Mouse (Mus musculus) gastrocnemius, postnatal 14 days (tissue): Measurements from ENCODE around the gene Ror1. TPM values are rescaled to one million over a fixed set of nuclear protein-coding genes. Genes with fewer than 3 reads are reported as not detected.

Experiments
- DNase-seq: peaks from one replicate; pipeline ENCODE4 v3.0.0; 2021; ENCODE audit warnings: mixed read lengths
- intact Hi-C: fragments of 180-260 bp; cut with DNase I; formaldehyde crosslinking; loops from one replicate; pipeline ENCODE4 v1.15.1; 2025; ENCODE audit warnings: low total_unique reads
- long read RNA-seq, 2 experiments: library from polyadenylated mRNA; stranded (forward); transcript quantifications; one replicate each; pipeline ENCODE4 v2.0.0; 2021
- total RNA-seq, 2 experiments: library from RNA; stranded (reverse); gene quantifications; 2 replicates each; pipeline ENCODE4 v1.2.3; 2021

The Ror1 gene
- 1 to 10 TPM; 4.7 to 6.2 TPM for total RNA-seq
- long read RNA-seq, experiment 1, partial matches to known transcripts, result 1 of 1 reads
- long read RNA-seq, experiment 1, other reads (novel, unspliced or antisense), result 0 of 1 reads
- long read RNA-seq, experiment 2, partial matches to known transcripts, result 7 of 7 reads
- long read RNA-seq, experiment 2, other reads (novel, unspliced or antisense), result 0 of 7 reads

DNA sequence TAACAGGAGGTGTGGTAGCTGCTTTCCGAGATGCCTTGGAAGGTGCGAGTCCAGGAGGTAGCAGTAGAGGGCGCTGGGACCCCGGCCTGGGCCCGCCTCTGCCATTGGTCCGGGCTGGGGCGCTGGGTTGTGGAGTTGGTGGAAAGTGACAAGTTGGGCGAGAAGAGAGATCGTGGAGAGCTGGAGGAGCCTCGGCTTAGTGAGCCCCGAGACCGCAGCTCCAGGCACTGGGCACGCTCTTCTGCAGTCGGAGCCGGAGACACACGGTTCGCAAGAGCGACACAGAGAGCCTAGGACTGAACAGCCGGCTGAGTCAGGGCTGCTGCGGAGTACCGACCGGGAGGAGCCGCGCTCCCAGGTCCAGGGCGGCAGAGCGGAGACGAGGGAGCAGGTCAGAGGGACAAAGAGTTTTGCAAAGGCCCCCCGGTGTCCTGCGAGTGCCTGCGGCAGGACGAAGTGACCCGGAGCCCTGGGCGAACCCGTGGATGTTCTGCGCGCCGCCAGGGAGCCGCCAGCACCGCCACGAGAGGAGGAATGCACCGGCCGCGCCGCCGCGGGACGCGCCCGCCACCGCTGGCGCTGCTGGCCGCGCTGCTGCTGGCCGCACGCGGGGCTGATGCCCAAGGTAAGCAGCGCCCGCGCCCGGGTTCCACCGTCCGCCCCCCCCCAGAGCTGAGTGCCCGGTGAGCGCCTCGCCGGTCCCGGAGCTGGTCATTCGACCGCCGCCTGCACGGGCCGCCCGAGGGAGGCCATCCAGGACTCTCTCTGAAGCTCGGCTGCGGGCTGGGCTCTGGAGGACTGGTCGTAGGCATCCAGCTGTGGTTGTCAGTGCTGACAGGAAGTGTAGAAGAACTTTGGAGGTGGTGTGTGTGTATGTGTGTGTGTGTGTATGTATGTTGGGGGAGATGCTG, at the start of gene Ror1:
Gene Ror1, plus strand, starts transcription at position 107 of the 911 bp plus-strand sequence.
- DNase-seq, result peak; percentile 91
- intact Hi-C loops, result loop anchor here (5.0 to 10.0 kb wide), 2 partner anchors 311 to 439 kb away; no protein-coding TSS in a partner anchor

DNA sequence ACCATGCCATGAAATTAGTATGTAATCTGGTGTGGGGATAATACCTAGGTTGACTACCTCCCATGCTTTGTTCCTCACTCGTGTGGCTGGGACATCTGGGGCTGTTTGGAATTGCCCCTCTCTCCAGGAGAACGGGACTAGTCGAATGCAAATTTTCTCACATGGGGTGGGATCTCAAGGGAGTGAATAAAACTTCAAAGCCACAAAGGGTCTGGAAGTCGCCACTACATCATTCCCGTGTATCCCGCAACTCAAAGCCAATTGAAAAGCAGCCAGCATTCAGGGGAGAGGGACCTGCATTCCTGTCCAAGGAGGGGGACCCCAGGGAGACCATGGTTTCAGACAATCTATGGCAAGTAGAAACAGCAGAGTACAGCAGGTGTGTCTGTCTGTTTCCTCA, 48.5 kb upstream of the Ror1 start:
- DNase-seq, result no peak
- intact Hi-C loops, result no loop called here

DNA sequence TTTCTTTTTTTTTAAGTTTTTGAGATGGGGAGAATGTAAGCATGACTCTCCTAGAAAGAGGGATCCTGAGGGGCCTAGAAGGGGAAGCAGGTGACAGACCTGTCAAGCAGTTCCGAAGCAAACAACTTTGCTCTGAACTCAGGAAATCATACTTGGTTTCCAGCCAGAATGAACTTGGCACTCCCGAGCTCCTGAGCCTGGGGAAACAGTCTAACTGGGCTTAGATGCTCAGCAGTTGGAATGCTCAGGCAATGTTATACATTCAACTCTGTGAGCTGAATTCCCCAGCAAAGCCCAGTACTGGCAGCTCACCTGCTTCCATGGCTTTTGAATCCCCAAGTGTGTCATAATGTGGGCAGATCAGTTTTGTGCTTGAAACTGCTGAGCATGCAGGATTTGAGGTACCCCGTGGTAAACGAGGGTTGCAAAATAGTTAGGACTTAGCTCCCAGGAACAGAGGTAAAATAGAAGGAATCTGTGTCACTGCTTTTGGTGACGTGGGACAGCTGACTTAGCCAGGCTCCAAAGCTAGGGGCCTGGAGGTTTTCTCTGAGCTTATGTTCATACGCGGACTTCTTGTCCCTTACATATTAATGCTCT, 47.1 kb upstream of the Ror1 start:
- no peak for DNase-seq
- intact Hi-C loops, result no loop called here

DNA sequence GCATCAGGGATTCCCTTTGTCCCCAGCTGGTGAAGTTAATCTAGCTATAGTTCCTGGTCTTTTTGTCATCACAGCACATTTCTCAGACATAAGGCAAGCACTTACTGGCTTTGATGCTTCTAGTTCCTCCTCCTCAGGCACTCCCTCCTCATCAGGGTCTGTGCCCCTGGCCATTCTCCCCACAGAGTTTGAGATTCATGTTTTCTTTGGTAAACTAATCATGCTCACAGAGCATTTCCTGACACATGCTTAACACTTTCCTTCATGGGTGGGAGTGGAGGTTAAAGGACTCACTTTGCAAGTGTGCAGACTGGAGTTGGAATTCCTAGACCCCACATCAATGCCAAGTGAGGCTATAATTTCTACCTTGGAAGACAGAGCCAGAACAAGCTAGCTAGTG, 43.8 kb upstream of the Ror1 start:
- intact Hi-C loops, result no loop called here
- no peak for DNase-seq

DNA sequence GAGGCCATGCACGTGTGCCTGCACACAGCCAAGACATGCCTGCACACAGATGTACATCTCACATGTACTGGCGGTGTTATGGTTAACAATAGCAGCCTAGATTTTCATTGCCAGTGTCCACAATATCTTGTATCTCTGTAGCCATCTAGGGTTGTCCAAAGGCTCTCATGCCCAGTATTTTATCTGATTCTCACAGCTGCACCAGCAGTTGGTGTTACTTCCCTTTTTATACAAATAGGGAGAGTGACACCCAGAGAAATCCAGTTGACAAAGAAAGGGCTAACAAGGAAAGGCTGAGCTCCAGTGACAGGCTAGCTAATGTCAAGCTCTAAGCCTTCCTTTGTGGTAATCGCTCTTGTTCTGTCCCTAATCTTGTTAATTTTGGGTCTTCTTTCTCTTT, 43.3 kb upstream of the Ror1 start:
- intact Hi-C loops, result no loop called here
- DNase-seq, result no peak

DNA sequence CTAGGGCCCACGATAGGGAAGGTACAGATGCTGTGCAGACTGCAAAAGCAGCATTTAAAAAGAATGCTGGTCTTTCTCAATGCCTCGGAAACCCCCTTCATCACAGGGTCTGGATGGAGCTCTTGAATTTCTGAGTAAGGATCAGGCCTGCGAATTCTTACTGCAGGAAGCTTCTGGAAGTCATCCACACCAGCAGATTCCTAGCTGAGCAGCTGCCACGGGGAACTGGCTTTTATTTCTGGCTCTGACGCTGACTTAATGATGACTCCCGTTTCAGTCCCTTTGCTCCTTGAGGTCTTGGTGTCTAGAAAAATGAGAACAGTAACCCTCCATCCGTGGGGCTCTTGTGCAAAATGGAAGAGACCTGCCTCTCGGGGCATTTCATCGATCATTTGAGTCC, 39.5 kb upstream of the Ror1 start:
- intact Hi-C loops, result no loop called here
- DNase-seq, result peak; percentile 56

DNA sequence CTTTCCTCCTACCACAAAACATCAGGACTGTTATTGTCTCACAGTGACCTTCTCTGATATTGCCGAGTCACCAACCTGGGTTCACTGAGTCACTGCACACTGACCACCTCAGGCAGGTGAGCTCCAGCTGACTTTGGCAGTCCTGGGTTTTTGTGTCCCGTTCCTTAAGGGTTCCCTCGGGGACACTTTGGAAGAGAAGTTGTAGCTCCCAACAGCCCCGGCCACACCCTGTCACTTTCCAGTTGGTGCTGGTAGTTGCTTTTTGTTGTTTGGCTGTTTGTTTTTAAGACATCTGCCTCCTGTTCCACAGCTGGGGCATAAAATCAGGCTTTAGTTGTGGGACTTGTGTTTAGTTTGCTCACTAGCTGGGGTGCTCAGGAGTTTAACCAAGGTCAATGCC, 39.1 kb upstream of the Ror1 start:
- DNase-seq, result peak; percentile 39
- intact Hi-C loops, result no loop called here

DNA sequence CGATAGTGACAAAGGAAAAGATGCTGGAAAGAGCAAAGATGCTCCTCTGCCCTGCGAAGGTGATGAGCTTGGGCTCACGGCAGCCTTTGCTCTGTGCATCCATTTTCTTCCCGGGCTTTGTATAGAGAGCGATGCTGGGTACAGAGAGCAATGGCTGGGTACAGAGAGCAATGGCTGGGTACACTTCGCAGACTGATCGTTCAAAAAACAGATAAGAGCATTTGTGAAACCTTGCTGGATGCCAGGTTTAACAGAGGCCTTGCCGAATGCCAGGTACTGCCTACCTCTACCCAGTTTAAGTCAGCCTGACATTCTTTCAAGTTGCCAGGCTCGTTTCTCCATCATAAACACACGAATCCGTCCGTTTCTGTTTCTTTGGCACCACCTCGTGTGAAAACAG, 38.2 kb upstream of the Ror1 start:
- no peak for DNase-seq
- intact Hi-C loops, result no loop called here

DNA sequence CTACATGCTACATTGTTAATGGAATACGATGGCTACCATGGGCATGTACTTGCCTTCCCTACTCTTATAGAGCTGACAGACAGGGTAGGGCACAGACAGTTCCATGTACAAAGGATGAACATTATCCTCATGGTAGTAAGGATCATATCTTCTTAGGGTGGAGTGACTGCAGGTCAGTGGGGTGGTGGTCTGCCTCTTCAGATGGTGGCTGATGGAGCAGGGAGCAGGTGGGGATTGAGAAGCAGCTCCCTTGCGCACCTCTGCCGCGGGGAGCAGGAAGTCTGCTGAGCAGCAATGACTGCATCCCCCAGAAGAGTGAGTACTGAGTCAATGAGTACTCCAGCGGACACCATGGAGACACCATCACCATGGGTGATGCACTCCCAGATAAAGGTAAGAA, 37.0 kb upstream of the Ror1 start:
- DNase-seq, result no peak
- intact Hi-C loops, result no loop called here

DNA sequence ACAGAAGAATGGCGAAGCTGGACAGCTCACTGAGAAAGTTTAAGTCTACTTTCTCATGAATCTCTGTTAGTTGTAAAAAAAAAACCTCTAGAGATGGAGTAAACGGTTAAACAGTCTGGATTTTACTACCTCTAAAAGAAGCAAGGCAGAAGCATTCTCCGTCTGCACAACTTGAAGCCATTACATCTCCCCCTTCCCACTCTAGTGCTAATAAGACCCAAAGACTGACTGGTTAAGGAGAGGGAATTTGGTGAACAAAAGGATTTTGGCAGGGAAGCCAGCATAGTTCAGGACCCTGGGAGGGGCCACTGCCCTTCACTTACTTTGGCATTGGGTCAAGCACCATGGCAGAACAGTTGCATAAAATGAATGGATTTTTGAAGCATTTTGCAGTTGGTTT, 35.8 kb upstream of the Ror1 start:
- intact Hi-C loops, result no loop called here
- DNase-seq, result no peak

DNA sequence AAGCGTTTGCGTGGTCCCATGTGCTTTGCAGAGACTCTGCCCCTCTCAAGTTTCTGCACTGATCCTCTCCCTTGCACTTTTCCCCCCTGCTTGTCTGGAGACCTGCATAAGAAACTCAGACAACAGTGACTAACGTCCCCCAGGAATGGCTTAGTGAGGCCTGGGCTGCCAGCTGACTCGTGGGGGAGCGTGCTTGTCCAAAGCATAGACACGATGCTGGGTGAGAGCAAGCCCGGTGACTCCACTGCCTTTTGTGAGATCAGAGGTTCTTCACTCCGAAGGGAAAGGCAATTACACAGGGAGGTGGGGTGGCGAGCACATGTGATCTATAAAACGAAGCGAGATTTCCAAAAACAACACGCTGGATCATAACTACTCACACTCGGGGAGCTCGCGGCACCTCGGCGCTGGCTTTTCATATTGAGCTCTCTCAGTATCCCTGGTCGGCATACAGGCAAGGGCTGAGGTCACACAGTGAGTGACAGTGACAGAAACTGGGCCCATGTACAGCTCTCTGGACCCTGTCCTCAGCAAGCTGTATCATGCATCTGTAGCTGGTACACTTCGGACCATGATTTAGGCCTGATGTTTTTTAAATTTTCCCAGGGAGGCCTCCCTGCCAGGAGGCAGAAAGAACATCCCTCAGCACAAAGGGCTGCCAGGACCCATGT, 34.1 kb upstream of the Ror1 start:
- peak; percentile 51 for DNase-seq
- intact Hi-C loops, result no loop called here

DNA sequence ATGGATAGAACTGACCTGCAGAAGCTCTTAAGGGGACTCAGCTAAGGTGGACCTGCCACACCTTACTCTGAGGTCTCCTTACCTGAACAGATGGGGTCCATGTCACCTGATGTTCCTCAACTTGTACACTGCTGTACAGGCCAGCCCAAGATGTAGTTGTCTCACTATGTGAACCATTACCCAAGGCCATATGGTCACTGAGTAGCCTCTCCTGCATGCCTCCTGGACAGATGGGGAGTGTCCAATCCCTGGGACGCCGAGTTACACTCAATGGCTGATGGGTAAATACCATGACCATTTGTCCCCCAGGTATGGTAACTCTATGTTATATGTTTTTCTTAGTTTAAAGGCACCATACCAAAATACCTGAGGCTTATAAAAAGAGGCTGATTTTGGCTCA, 29.9 kb upstream of the Ror1 start:
- intact Hi-C loops, result no loop called here
- DNase-seq, result no peak

DNA sequence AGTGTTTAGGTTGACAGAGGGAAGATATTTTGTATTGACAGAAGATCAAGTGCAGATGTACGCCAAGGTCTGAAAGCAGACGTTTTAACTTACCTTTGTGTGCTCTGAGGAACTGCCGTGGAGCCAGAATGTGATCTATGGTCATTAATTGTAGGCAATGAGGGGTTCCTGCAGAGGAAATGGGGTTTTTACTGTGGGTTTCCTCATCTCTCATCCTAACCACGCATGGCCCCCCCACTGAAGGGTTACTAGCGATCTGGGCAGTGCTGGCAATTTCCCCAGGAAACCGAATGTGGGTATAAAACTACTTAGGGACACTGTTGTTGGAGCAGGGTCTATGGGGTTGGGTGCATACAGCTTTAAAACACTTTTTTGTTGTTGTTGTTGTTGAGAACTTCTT, 25.5 kb upstream of the Ror1 start:
- DNase-seq, result no peak
- intact Hi-C loops, result no loop called here

DNA sequence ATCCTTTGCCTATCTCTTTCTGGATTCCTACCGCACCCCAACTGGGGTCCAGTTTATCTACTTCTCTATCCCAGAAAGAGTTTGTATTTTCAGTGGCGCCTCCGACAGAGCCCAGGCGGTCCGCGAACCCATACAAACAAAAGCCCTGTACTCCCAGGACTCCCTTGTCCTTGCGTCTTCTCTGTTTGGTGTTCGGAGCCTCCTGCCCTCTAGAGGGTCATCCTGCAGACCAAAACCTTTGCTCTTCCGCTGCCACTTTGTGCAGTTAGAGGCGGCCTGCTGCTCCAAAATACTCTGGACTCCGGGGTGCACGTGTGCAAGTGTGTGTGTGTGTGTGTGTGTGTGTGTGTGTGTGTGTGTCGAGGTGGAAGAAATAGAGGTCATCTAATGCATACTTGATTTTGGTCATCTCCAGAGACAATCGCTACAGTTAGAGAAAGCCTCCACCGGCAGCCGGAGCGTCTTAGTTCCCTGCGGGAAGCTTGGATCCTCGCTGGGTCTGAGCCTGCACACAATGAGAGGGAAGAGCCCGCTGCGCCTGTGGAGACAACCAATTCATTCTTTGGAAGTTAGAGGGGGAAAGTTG, 1.1 kb downstream of the Ror1 start:
- peak; percentile 32 for DNase-seq
- intact Hi-C loops, result loop anchor here (5.0 to 10.0 kb wide), 2 partner anchors 311 to 438 kb away; no protein-coding TSS in a partner anchor

DNA sequence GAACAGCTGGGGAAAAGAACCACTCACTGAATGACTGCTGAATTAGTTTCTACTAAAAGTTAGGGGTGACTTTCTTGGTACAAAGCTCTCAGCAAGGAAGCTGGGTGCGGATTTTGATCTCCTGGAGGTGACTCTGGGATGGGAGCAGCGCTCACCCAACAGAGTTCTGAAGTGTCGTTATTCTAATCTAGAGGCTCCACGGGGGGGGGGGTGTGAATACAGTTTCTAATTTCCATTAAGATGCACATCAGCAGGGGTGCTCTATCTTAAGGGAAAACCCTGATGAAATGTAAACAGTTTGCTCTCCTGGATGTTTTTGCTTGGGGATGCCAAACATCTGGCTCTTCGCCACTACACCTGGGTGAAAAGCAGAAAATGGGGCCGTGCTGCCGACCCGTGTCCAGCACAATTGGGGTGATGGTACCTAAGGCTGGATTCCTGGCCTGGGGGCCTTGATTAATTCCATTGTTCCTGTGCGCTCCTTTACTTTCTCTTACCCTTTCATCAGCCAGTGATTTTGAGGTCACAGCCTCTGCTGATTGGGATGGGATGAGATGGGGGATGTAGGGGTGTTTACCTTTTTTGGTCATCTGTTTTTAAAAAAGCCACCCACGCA, 1.9 kb downstream of the Ror1 start:
- intact Hi-C loops, result loop anchor here (5.0 to 10.0 kb wide), 2 partner anchors 310 to 437 kb away; no protein-coding TSS in a partner anchor
- DNase-seq, result no peak

DNA sequence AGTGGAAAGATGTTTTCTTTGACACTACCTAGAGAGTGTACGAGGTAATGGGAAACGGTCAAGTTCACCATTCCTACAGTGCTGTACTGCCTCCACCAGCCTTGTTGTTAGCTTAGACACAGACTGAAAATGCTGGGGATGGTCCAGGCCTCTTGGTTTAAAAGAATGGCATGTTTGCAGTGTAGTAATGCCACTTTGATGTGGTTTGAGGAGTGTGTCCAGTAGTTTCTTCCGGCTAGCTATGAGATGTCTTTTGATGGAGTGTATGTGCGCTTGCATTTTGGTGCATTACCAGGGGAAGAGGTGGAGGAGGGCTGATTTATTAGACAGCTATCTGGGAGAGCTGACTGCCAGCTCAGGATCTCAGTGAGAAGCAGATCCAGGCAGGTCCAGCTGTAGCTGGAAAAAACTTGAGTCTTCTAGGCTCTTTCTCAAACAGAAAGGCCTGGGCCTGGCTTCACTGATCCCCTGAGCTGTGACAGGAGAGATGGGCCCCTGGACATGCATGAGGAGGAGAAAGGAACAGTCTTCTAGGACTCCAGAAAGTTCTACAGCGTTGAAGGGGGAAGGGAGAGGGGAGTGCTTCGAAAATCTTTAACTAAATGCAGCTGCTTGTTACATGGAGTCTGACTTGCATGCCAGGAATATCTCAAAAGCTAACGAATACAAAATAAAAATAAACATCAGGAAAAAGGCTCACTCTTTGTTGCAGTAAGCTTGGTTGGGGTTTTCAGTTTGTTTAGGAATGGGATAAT, 5.7 kb downstream of the Ror1 start:
- DNase-seq, result no peak
- intact Hi-C loops, result no loop called here

DNA sequence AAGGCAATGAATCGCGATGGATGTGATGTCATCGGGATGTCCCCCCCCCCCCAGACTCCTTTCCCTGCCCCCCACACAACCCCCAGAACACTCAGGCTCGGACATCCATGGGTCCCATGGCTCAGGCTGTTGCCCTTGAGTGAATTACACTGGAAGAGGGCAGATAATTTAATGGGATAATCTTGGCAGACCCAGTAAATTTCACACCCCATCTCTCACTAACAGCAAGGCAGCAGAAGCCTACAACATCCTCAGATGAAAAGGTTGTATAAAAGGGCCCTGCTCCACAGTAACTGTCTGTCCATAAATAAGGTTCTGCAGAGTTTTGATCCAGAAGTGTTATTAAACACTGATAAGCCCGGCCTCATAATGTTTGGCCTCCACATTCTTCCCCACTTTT, 6.3 kb downstream of the Ror1 start:
- intact Hi-C loops, result no loop called here
- DNase-seq, result no peak

DNA sequence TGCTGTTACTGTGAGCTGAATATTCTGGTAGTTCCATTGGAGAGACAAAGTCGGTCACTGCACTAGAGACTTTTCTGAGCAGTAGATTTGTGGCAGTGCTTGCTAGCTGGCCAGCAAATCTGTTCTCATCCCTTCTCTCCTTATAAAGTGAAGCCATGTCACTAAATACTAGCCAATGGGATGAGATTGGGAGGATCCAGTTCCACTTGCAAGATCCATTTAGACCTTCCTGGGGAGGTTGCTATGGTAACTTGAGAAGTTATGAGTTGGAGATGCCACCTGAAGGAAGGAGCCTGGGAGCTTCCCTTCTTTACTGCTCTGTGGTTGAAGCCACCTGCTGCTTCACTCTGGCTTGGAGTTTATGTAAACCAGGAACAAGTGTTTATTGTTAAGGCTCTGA, 8.7 kb downstream of the Ror1 start:
- intact Hi-C loops, result no loop called here

DNA sequence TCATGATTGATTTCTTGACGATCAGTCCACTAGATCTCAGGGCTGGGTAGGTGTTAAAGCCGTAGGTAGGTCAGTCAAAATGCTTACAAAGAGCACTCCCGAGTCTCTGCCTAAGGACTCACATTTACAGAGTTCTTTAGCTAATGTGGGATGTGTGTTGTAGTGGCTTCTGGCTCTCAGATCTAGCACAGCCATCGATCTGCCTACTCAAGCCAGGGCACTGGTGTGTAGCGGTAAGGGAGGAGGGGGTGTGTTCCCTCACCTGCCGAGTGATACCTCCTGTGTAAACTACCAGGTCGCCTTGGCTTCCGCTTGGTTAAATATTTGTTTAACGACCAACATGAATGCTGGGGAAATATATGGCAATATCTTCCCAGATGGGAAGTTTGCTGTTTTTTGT, 12.0 kb downstream of the Ror1 start:
- intact Hi-C loops, result no loop called here
- no peak for DNase-seq

More for the DNA sequence above, 8.7 kb downstream of the Ror1 start:
- DNase-seq, result no peak
